Mouse (Mus musculus): Measurements from ENCODE around the gene Emp2. TPM values are rescaled to one million over a fixed set of nuclear protein-coding genes. Genes with fewer than 3 reads are reported as not detected.

Emp2 gene
- polyA plus RNA-seq, 1 experiment from 2014 or later: 44.6 TPM

Small RNAs within 50 kb of the gene (microRNA-seq; reads per million reads assigned to microRNA genes)
- gene Gm22932: not detected

Other genes with a start within 250 kb of the Emp2 start
- 0.37 and 0.47 TPM in 2 replicates for gene Rpl39l, start 143.7 kb downstream of the Emp2 start, polyA plus RNA-seq (2015; fragmentation: Nextera tagmentation; extraction: Ambion mirVana)
- 0.30 and 0.31 TPM in 2 replicates for gene Atf7ip2, start 121.3 kb downstream of the Emp2 start, polyA plus RNA-seq (2015; fragmentation: Nextera tagmentation; extraction: Ambion mirVana)
- gene Tekt5, start 81.5 kb upstream of the Emp2 start, polyA plus RNA-seq (2015; fragmentation: Nextera tagmentation; extraction: Ambion mirVana): 0.87 and 1.1 TPM in 2 replicates
- gene Nubp1, start 98.0 kb upstream of the Emp2 start, polyA plus RNA-seq (2015; fragmentation: Nextera tagmentation; extraction: Ambion mirVana): 28.7 and 39.4 TPM in 2 replicates
- gene Tvp23a, start 133.4 kb upstream of the Emp2 start, polyA plus RNA-seq (2015; fragmentation: Nextera tagmentation; extraction: Ambion mirVana): 3.4 and 5.4 TPM in 2 replicates
- gene Ciita, start 166.1 kb upstream of the Emp2 start, polyA plus RNA-seq (2015; fragmentation: Nextera tagmentation; extraction: Ambion mirVana): 0.53 and 2.4 TPM in 2 replicates
- 15.0 and 19.7 TPM in 2 replicates for gene Dexi, start 229.1 kb upstream of the Emp2 start, polyA plus RNA-seq (2015; fragmentation: Nextera tagmentation; extraction: Ambion mirVana)
- 29.9 and 30.4 TPM in 2 replicates for gene Clec16a, start 231.4 kb upstream of the Emp2 start, polyA plus RNA-seq (2015; fragmentation: Nextera tagmentation; extraction: Ambion mirVana)

Data from heart, embryonic 15.5 days (tissue).